ENCODE assay signal across 44 mouse cellular contexts in the genomic region with DNA sequence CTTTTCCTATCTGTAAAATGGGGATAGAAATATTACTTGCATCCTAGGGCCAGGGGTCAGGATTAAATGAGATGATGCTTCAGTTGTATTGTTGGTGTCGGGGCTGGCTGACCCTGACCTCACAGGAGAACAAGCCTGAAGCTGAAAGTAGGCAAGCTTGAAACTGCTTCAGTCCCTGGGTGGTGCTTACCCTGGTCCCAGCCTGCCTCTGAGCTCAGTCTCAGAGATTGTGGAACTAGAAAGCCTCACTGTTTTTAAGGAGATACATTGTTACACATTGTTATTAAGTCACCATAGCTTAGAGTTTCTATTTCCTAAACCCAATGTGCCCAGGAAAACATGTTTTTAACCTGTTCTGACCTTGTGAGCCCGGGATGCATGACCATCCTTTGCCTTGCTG. TPM values are rescaled to one million over a fixed set of nuclear protein-coding genes. Genes with fewer than 3 reads are reported as not detected.
"Had no signal": no experiment of that assay in that cellular context is flagged by ENCODE, and none has a peak within 500 bp of the region (broad histone marks: within the 10 kb centered on the region; RNA-seq: fewer than 3 reads in every experiment).

No protein-coding gene starts in this region.

- ATAC-seq: inflammation-experienced regulatory T-cells, adult 6 months; intestine, embryonic 15.5 days; intestine, embryonic 16.5 days; intestine, postnatal 0 days had no signal

- H3K9ac ChIP-seq: heart, embryonic 12.5 days; heart, embryonic 13.5 days; heart, embryonic 15.5 days; hindbrain, embryonic 12.5 days; hindbrain, embryonic 13.5 days; hindbrain, embryonic 14.5 days; hindbrain, embryonic 15.5 days; intestine, embryonic 15.5 days; kidney, embryonic 15.5 days had no signal

- H3K4me1 ChIP-seq: intestine, embryonic 15.5 days had no signal

- H3K36me3 ChIP-seq: heart, embryonic 10.5 days; heart, embryonic 12.5 days; heart, embryonic 13.5 days; heart, embryonic 15.5 days; hindbrain, embryonic 10.5 days; hindbrain, embryonic 12.5 days; hindbrain, embryonic 13.5 days; hindbrain, embryonic 15.5 days; intestine, embryonic 15.5 days; kidney, embryonic 15.5 days had no signal

- H3K27ac ChIP-seq: heart, embryonic 10.5 days; heart, embryonic 13.5 days; heart, embryonic 15.5 days; intestine, embryonic 15.5 days; kidney, embryonic 15.5 days; kidney, postnatal 0 days had no signal

- H3K4me2 ChIP-seq: heart, embryonic 11.5 days; heart, embryonic 12.5 days; heart, embryonic 13.5 days; heart, embryonic 15.5 days; hindbrain, embryonic 12.5 days; hindbrain, embryonic 13.5 days; hindbrain, embryonic 14.5 days; hindbrain, embryonic 15.5 days; intestine, embryonic 15.5 days; kidney, embryonic 15.5 days had no signal

- H3K27me3 ChIP-seq: heart, embryonic 12.5 days; heart, embryonic 15.5 days; hindbrain, embryonic 12.5 days; hindbrain, embryonic 13.5 days; hindbrain, embryonic 15.5 days; intestine, embryonic 15.5 days; kidney, embryonic 15.5 days had no signal

- H3K9me3 ChIP-seq: heart, embryonic 10.5 days; heart, embryonic 12.5 days; heart, embryonic 13.5 days; heart, embryonic 15.5 days; hindbrain, embryonic 10.5 days; hindbrain, embryonic 12.5 days; hindbrain, embryonic 13.5 days; hindbrain, embryonic 15.5 days; intestine, embryonic 15.5 days; kidney, embryonic 15.5 days had no signal

- H3K4me3 ChIP-seq: heart, embryonic 10.5 days; heart, embryonic 12.5 days; heart, embryonic 13.5 days; heart, embryonic 15.5 days; hindbrain, embryonic 10.5 days; hindbrain, embryonic 12.5 days; hindbrain, embryonic 13.5 days; hindbrain, embryonic 15.5 days; intestine, embryonic 15.5 days; kidney, embryonic 15.5 days had no signal

- DNase-seq: heart, postnatal 10 days; heart, postnatal 14 days; heart, postnatal 36 days; heart, postnatal 4 days; kidney, adult 11 months; kidney, adult 18-20 months; kidney, adult 2 months; kidney, adult 8-10 months; kidney, adult 9 months; kidney, postnatal 10 days; kidney, postnatal 14 days; kidney, postnatal 25 days; kidney, postnatal 36 days; kidney, postnatal 4 days; layer of hippocampus, adult 9-11 months; layer of hippocampus, postnatal 36 days had no signal

RNA-seq across cellular contexts. Expression of a gene that starts 18.4 kb away (rescaled TPM):
- total RNA-seq: heart, adult 8-10 months; heart, postnatal 10 days; heart, postnatal 14 days; heart, postnatal 36 days; heart, postnatal 4 days; hematopoietic stem cell, adult 5-6 weeks; layer of hippocampus, postnatal 14 days; layer of hippocampus, postnatal 25 days; layer of hippocampus, postnatal 36 days; left cerebral cortex, adult 18-20 months had no signal
- polyA plus RNA-seq: heart, embryonic 11.5 days; heart, embryonic 13.5 days; heart, embryonic 14.5 days; hindbrain, embryonic 10.5 days; hindbrain, embryonic 11.5 days; hindbrain, embryonic 14.5 days; hindbrain, embryonic 15.5 days; hindbrain, postnatal 0 days; inflammation-experienced regulatory T-cells, adult 6 months; kidney, embryonic 16.5 days had no signal

RNA-seq across cellular contexts. Expression of a gene that starts 30.5 kb away (rescaled TPM):
- total RNA-seq: hematopoietic stem cell, adult 5-6 weeks had no signal
- polyA plus RNA-seq: inflammation-experienced regulatory T-cells, adult 6 months had no signal

RNA-seq across cellular contexts. Expression of a gene that starts 50.0 kb away (rescaled TPM):
- total RNA-seq: heart, adult 8-10 months; heart, postnatal 10 days; heart, postnatal 14 days; heart, postnatal 25 days; heart, postnatal 36 days; heart, postnatal 4 days; hematopoietic stem cell, adult 5-6 weeks; left cerebral cortex, adult 18-20 months had no signal
- polyA plus RNA-seq: heart, embryonic 12.5 days; heart, postnatal 0 days; inflammation-experienced regulatory T-cells, adult 6 months; kidney, adult 2 months; large intestine, adult 2 months had no signal

RNA-seq across cellular contexts. Expression of a gene that starts 54.5 kb away (rescaled TPM):
- total RNA-seq: hematopoietic stem cell, adult 5-6 weeks had no signal
- polyA plus RNA-seq: inflammation-experienced regulatory T-cells, adult 6 months; intestine, postnatal 0 days had no signal
